Mouse (Mus musculus) layer of hippocampus, adult 2 months (tissue): ENCODE results near the gene Heatr5b. TPM values are rescaled to one million over a fixed set of nuclear protein-coding genes. Genes with fewer than 3 reads are reported as not detected.
A peak's percentile ranks its signal among the peaks of the same experiment; 100 is the strongest.

Source experiments
- DNase-seq, 2 experiments: peaks; one replicate each; pipeline ENCODE4 v3.0.0; 2022; ENCODE audit warnings: low spot score in 2 of 2
- H3K27ac ChIP-seq: fragments of 200-600 bp; 2 replicates; pipeline ENCODE4 v1.8.1; 2022
- H3K4me3 ChIP-seq: fragments of 200-600 bp; 2 replicates; pipeline ENCODE4 v1.8.1; 2022; ENCODE audit warnings: mild to moderate bottlenecking
- CTCF ChIP-seq: fragments of 200-600 bp; conservative IDR thresholded peaks from 2 replicates; pipeline ENCODE4 v1.8.1; 2022; ENCODE audit warnings: antibody characterized with exemption, mild to moderate bottlenecking, moderate library complexity
- total RNA-seq, 2 experiments: library from RNA; stranded (reverse); gene quantifications; 2 replicates each; pipeline ENCODE4 v1.2.3; 2021

The Heatr5b gene
- total RNA-seq, 2 experiments from 2014 or later = 49.6 to 55.1 TPM

- DNase-seq = no peak
- Histone ChIP-seq H3K27ac (no peak overlapping the region), H3K4me3 (no peak overlapping the region)
- TF ChIP-seq CTCF = peak; percentile 39
These were observed 83.1 kb downstream of the Heatr5b start for GRCm38 (mm10) chr17:78752064-78752463.

DNA sequence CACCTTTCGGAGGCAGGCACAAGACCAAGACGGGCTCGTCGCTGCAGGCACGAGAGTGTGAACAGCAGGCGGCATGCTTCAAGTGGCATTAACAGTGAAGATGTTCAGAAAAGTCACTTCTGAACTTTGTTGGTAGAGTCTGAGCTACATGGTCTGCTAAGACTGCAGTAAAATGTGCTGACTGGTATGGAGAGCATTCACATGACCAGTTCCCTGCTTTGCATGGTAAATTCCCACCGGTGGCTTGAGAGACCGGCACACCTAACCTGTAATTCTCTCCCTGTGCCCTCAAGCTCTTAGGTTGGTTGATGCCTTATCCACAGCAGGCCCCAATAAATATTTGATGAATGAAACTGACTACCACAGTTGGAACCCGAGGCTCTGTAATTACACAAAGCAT is 86.7 kb downstream of the Heatr5b start:
- DNase-seq = no peak
- TF ChIP-seq CTCF = no peak
- no peak overlapping the region for H3K27ac ChIP-seq
- H3K4me3 ChIP-seq = no peak overlapping the region

GRCm38 (mm10) chr17:78738416-78738815 is 96.7 kb downstream of the Heatr5b start:
- no peak overlapping the region for H3K4me3 ChIP-seq
- peak; percentile 59 for TF ChIP-seq CTCF
- DNase-seq = no peak
- H3K27ac ChIP-seq = no peak overlapping the region

GRCm38 (mm10) chr17:78737771-78738170 is 97.4 kb downstream of the Heatr5b start:
- TF ChIP-seq CTCF = no peak
- no peak overlapping the region for H3K4me3 ChIP-seq

DNA sequence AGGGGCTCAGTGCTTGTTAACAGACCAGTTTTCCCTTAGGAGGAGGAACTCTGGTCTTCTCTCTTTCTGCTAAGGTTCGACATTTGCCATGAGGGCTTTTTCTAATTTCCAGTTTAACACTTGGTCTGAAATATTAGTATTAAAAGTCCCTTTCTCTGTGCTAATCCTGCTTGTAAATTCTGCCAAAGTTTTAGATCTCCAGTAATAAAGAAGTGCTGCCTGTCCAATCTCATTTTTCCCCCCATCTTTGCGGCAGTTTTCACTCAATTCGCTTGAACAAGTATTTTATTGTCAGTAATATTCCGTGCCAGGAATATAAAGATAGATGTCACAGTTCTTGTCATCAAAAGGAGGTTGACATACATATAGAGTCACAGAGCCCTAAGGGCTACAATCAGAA is 98.1 kb downstream of the Heatr5b start, which contains the start of gene Strn:
TSS of gene Strn (minus strand) at position 101 of the 400 bp plus-strand sequence.
- Histone ChIP-seq H3K27ac (peak within 1 kb of the TSS; percentile 98), H3K4me3 (peak within 1 kb of the TSS; percentile 99)
- DNase-seq = no peak
- TF ChIP-seq CTCF = no peak

More at GRCm38 (mm10) chr17:78737771-78738170, 97.4 kb downstream of the Heatr5b start:
- no peak overlapping the region for H3K27ac ChIP-seq
- no peak for DNase-seq

DNA sequence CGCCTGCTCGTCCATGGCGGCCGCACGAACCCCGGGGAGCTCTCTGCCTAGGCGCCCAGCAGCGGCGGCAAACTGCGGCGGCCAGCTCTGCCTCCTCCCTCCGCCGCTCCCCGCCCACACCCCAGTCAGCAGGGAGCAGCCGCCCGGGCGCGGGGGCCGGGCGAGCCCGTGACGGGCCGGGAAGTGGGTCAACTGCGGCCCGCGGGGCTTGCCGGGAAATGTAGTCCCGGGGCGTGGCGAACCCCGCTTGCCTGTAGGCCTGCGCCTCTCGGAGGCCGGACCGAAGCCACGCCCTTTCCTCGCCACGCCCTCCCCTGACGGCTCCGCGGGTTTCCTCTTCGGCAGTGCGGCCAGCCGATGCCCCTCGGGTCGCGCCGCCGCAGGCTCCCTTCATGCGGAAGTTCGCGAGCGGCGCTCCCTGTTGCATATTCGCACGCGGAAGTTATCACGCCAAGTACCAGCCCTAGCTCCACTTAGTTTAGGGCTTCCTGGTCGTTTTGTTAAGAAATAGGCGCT is 98.6 kb downstream of the Heatr5b start:
- DNase-seq = peak; percentile 98 to 99
- Histone ChIP-seq H3K4me3 (peak overlapping the region; percentile 99), H3K27ac (peak overlapping the region; percentile 98)
- no peak for TF ChIP-seq CTCF

DNA sequence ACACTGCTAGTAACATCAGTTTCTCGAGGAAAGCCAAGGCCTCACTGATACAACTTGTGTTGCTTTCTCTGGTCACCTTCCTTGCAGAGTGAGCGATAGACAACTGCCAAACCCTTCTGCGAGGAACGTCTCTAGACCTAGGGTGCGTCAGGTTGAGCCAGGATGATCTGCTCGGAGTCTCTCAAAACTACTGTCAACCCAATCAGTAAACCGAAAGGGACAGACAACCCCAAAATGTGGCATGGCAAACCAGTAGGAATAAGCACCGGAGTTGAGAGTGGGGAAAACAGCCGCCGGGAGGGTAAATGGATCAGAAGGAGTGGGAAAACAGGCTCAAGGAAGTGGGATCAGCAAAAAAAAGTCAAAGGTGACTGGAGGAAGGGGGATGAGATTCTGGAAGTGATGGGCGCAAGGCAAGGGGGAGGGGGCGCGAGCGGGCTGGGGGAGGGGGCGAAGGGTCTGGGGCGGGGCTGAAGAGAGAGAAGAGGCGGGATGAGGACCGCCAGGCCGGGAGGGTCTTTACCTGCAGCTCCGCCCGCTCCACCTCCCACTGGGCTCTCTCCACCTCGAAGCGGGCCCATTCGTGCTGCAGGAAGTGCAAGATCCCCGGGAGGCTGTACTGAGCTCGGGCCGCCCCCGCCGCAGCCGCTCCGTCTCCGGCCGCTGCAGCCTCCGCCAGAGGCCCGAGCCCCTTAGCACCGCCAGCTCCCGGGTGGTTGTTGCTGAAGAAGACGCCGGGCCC is 99.3 kb downstream of the Heatr5b start:
- DNase-seq = no peak
- Histone ChIP-seq H3K4me3 (peak overlapping the region; percentile 99), H3K27ac (peak overlapping the region; percentile 98)
- TF ChIP-seq CTCF = no peak

DNA sequence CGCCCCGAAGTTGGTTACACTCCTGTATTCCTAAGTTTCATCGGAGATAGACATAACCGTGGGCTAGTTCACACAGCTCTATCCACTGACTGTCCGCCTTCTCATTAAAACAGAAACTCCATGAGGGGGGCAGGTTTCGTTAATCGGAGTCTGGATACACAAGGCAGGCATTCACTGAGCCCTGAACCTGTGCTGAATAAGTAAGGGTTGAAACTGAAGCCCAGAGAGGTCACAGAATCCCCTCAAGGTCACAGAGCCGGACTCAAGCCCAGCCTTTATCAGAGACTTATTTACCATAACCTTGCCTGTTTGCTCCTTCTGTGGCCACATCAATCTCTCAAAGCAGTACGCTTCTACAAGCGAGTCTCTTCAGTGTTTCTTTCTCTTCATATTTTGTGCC is 100.4 kb downstream of the Heatr5b start:
- no peak for DNase-seq
- H3K4me3 ChIP-seq = peak overlapping the region; percentile 99
- no peak for TF ChIP-seq CTCF
- H3K27ac ChIP-seq = 0 out of 2 replicates have a peak overlapping the region, but pooled peaks have one; percentile 98

- H3K4me3 ChIP-seq = no peak overlapping the region
- DNase-seq = no peak
- no peak for TF ChIP-seq CTCF
- no peak overlapping the region for H3K27ac ChIP-seq
These were observed 103.1 kb downstream of the Heatr5b start for GRCm38 (mm10) chr17:78732056-78732455.

DNA sequence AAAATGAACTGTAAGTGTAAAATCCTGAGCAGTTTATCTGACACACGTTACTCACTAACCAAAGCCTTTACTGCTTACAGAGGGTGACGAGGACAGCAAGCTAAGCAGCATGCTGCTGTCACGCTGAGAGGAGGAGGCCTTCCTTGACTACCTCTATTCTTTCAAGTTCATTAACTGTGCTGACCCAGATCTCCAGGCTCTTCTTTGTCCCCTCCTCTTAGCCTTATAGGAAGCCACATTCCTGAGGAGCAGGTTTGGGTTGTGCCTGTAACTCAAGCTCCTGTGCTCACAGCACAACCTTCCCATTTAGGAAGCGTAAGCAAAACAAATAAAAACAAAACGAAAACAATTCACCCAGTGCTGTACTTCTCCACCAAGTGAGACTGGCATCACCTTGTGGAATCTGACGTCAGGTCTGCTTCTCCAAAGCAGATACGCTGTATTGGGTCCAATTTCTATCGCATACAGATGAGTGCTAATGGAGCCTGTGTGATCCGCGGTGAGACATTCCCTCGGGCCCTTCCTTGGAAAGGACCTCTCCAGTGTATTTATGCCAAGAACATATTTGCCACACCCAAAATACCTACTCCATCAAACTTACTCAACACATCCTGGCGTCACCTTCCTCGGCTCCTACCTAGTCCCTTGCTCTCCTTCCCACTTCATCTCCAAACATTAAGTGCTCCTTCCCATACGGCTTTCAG is 108.3 kb downstream of the Heatr5b start:
- no peak overlapping the region for H3K4me3 ChIP-seq
- DNase-seq = no peak
- TF ChIP-seq CTCF = no peak
- no peak overlapping the region for H3K27ac ChIP-seq

- DNase-seq = no peak
- TF ChIP-seq CTCF = no peak
- no peak overlapping the region for H3K4me3 ChIP-seq
- H3K27ac ChIP-seq = peak overlapping the region; percentile 18; the same call in 1 of the 2 replicates
These were observed 110.6 kb downstream of the Heatr5b start for GRCm38 (mm10) chr17:78724461-78725055.

DNA sequence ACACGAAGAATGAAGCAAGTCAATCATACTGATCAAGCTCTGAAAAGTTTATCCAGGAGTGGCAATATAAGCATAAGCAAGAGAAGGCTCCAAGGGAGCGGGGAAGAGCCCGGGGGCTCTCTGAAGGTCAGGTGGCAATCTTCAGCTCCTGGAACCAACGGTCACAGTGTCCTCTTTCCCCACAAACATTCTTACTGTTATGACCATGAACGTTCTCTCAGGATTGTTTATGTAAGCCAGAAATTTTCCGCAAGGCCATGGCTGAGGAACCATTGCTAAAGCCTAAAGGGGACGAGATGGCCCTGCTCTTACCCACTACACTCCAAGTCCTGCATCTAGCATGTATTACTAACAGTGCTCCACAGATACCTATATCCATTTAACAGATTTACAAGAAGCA is 113.5 kb downstream of the Heatr5b start:
- Histone ChIP-seq H3K27ac (no peak overlapping the region), H3K4me3 (no peak overlapping the region)
- no peak for DNase-seq
- no peak for TF ChIP-seq CTCF

DNA sequence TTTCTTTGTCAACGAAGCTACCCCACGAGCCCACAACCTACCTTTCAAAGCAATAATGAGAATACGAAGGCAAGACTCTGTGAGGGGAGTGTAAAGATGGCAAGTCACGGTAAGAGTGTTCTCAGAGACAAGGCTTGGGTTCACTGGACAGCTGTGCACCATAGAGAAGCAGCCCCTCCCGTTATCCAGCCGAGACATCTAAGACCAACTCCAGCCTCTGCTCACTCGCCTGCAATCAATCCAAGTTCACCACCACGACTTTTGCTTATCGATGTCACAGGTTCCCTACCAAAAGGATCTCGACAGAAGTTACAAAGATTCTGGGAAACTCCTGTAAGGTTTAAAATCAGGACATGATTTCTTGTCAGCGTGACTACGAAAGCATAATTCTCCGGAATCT is 116.1 kb downstream of the Heatr5b start:
- no peak overlapping the region for H3K4me3 ChIP-seq
- DNase-seq = no peak
- no peak overlapping the region for H3K27ac ChIP-seq
- no peak for TF ChIP-seq CTCF
